Mouse (Mus musculus) spleen, adult 2 months (tissue): ENCODE data around the gene Aes. TPM values are rescaled to one million over a fixed set of nuclear protein-coding genes. Genes with fewer than 3 reads are reported as not detected.

ENCODE experiments used
- DNase-seq, 2 experiments: peaks; one replicate each; pipeline versions ENCODE4 v3.0.0 to v3.0.0-alpha.2; 2012 to 2021; ENCODE audit warnings: low spot score in 2 of 2, low read depth in 1 of 2
- H3K27ac ChIP-seq: fragments of 200-500 bp; 2 replicates; pipeline ENCODE4 v1.5.1; 2012; ENCODE audit warnings: low read length, inconsistent platforms; ENCODE audit not compliant: insufficient read depth
- H3K27me3 ChIP-seq: fragments of 200-500 bp; 2 replicates; pipeline ENCODE4 v1.6.1; 2012; ENCODE audit warnings: mild to moderate bottlenecking, moderate library complexity, low read length, inconsistent platforms; ENCODE audit not compliant: control insufficient read depth, insufficient read depth
- H3K36me3 ChIP-seq: fragments of 200-500 bp; 2 replicates; pipeline ENCODE4 v1.6.1; 2012; ENCODE audit warnings: mild to moderate bottlenecking, low read length, inconsistent platforms; ENCODE audit not compliant: control insufficient read depth, insufficient read depth
- H3K4me1 ChIP-seq: fragments of 200-500 bp; 2 replicates; pipeline ENCODE4 v1.6.1; 2011; ENCODE audit warnings: inconsistent platforms; ENCODE audit not compliant: control insufficient read depth, insufficient read depth, insufficient read length
- H3K4me3 ChIP-seq: fragments of 200-500 bp; 2 replicates; pipeline ENCODE4 v1.5.1; 2011; ENCODE audit warnings: mild to moderate bottlenecking, inconsistent platforms; ENCODE audit not compliant: insufficient read depth, insufficient read length; ENCODE audit errors: extremely low read depth
- CTCF ChIP-seq: fragments of 200-500 bp; IDR thresholded peaks from 2 replicates; pipeline ENCODE4 v1.5.1; 2011; ENCODE audit warnings: mild to moderate bottlenecking, inconsistent platforms; ENCODE audit not compliant: insufficient read depth, insufficient read length, insufficient replicate concordance; ENCODE audit errors: extremely low read depth
- POLR2A ChIP-seq: fragments of 200-500 bp; IDR thresholded peaks from 2 replicates; pipeline ENCODE4 v1.6.1; 2011; ENCODE audit warnings: low read depth, low read length, inconsistent platforms
- WGBS: fragments of 180-500 bp; shearing (Covaris S2); methylation state at CpG from one replicate; pipeline ENCODE4 v1.1.7; 2018; 5-methylcytosine and 5-hydroxymethylcytosine counted together
- polyA plus RNA-seq: library from polyadenylated mRNA; depleted of rRNA; stranded (reverse); fragments of >200 nt; gene quantifications from 2 replicates; pipeline ENCODE4 v1.2.3, GENCODE M21; 2012

The Aes gene
- polyA plus RNA-seq, 1 experiment, result 702 TPM

- 80% methylated on average over 5 of the region's 5 CpGs for WGBS
- TF ChIP-seq POLR2A (no peak), CTCF (no peak)
These were observed 36.3 kb downstream of the Aes start for GRCm38 (mm10) chr10:81595599-81595998.

GRCm38 (mm10) chr10:81596611-81597010, 37.3 kb downstream of the Aes start:
- Histone ChIP-seq H3K27ac (no peak overlapping the region), H3K4me1 (peaks cover 19% of the 10 kb centered on the region), H3K4me3 (no peak overlapping the region), H3K36me3 (no peaks in the 10 kb centered on the region), H3K27me3 (peaks cover 7% of the 10 kb centered on the region; the same call in 1 of the 2 replicates)
- TF ChIP-seq POLR2A, result no peak
- no peak for DNase-seq
- WGBS, result 12% methylated on average over 10 of the region's 10 CpGs

More at GRCm38 (mm10) chr10:81595599-81595998, 36.3 kb downstream of the Aes start:
- Histone ChIP-seq H3K27ac (no peak overlapping the region), H3K4me1 (peaks cover 12% of the 10 kb centered on the region; the same call in 1 of the 2 replicates), H3K36me3 (no peaks in the 10 kb centered on the region), H3K27me3 (peaks cover 7% of the 10 kb centered on the region; the same call in 1 of the 2 replicates), H3K4me3 (no peak overlapping the region)
- DNase-seq, result no peak

GRCm38 (mm10) chr10:81597137-81597950, 38.1 kb downstream of the Aes start:
- Histone ChIP-seq H3K4me1 (peaks cover 21% of the 10 kb centered on the region), H3K27ac (no peak overlapping the region), H3K36me3 (no peaks in the 10 kb centered on the region), H3K4me3 (no peak overlapping the region), H3K27me3 (peaks cover 7% of the 10 kb centered on the region; the same call in 1 of the 2 replicates)
- no peak for DNase-seq
- TF ChIP-seq POLR2A (no peak), CTCF (no peak)
- WGBS, result 5% methylated on average over 12 of the region's 12 CpGs

- peaks cover 26% of the 10 kb centered on the region for H3K4me1 ChIP-seq
These were observed 39.1 kb downstream of the Aes start for GRCm38 (mm10) chr10:81598342-81598741.

GRCm38 (mm10) chr10:81598871-81599270, 39.6 kb downstream of the Aes start:
- no peak for TF ChIP-seq POLR2A
- TF ChIP-seq CTCF, result no peak
- peaks cover 7% of the 10 kb centered on the region; the same call in 1 of the 2 replicates for H3K27me3 ChIP-seq
- peaks cover 26% of the 10 kb centered on the region for H3K4me1 ChIP-seq
- WGBS, result 58% methylated on average over 6 of the region's 6 CpGs
- H3K4me3 ChIP-seq, result no peak overlapping the region
- no peak for DNase-seq
- no peak overlapping the region for H3K27ac ChIP-seq
- no peaks in the 10 kb centered on the region for H3K36me3 ChIP-seq

More at GRCm38 (mm10) chr10:81598342-81598741, 39.1 kb downstream of the Aes start:
- no peak for DNase-seq
- no peak overlapping the region for H3K4me3 ChIP-seq
- H3K27ac ChIP-seq, result no peak overlapping the region
- TF ChIP-seq POLR2A (no peak), CTCF (no peak)
- H3K36me3 ChIP-seq, result no peaks in the 10 kb centered on the region
- 46% methylated on average over 3 of the region's 3 CpGs for WGBS
- peaks cover 7% of the 10 kb centered on the region; the same call in 1 of the 2 replicates for H3K27me3 ChIP-seq

GRCm38 (mm10) chr10:81599630-81600029, 40.3 kb downstream of the Aes start:
- WGBS, result 59% methylated on average over 5 of the region's 5 CpGs
- H3K36me3 ChIP-seq, result no peaks in the 10 kb centered on the region
- no peak overlapping the region for H3K27ac ChIP-seq
- no peak overlapping the region for H3K4me3 ChIP-seq
- H3K27me3 ChIP-seq, result peaks cover 7% of the 10 kb centered on the region; the same call in 1 of the 2 replicates
- TF ChIP-seq POLR2A, result no peak
- TF ChIP-seq CTCF, result no peak
- no peak for DNase-seq
- peaks cover 29% of the 10 kb centered on the region for H3K4me1 ChIP-seq

- H3K4me3 ChIP-seq, result no peak overlapping the region
- DNase-seq, result no peak
- H3K27ac ChIP-seq, result no peak overlapping the region
- H3K27me3 ChIP-seq, result peaks cover 7% of the 10 kb centered on the region; the same call in 1 of the 2 replicates
- 51% methylated on average over 10 of the region's 10 CpGs for WGBS
- H3K4me1 ChIP-seq, result peaks cover 31% of the 10 kb centered on the region
- TF ChIP-seq POLR2A, result no peak
- no peak for TF ChIP-seq CTCF
- H3K36me3 ChIP-seq, result no peaks in the 10 kb centered on the region
These were observed 40.8 kb downstream of the Aes start for GRCm38 (mm10) chr10:81600096-81600495.
